Mouse (Mus musculus): ENCODE measurements around the gene Tnfsf4.

The Tnfsf4 gene

DNA sequence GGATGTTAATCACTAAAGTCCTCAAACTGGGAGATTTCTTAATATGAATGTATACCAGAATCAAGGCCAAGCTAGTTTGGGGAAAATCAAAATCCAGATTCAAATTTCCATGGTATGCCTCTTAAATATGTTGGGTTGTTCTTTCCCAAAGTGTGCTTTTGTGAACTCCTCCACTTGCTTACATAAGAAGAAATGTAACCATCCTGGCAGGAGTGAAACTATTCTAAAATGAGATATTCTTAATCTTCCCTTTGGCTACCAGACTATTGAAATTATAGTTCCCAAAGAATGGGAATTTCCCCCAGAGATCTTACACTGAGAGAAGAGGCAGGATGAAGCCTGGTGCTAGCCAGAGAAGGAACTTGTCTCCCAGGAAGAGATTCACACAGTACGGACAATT is 57.0 kb downstream of the Tnfsf4 start:
- DNase-seq (ENCODE audit: low read depth, low spot score), result no peak

DNA sequence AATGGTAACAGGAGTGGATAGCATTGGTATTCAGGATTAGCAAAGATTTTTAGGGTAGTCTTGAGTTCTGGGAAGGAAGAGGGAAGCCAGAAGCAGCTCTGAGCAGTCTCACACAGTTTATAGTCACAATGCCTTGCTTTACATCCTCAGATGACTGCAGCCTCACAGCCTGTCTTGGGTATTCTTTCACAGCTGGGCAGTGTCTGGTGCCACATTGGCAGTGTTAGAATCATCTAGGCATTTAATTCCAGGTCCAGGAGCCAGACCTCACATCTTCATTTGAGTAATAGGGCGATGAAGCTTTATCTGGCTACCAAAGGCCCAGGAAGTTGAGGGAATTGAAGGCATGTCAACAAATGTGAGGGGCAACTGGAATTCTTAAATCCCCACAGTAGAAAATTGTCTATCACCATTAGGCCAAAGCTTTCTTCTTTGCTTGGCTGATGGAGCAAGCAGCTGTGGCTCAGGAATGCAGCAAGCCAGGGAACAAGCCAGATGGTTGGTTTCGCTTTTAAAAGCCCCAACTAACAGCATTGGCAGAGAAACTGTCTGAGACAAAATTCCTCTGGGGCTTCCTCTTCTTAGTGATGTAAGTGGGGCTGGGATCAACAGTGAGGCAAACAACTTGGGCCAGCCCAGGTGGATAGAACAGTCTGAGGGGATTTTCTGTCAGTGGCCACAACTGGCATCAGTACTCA is 68.3 kb downstream of the Tnfsf4 start:
- no peak for DNase-seq (ENCODE audit: low read depth, low spot score)

All from CD4-positive, CD25-positive, alpha-beta regulatory T cell, adult 2 months (primary cell).